Mouse (Mus musculus) stomach, postnatal 0 days (tissue): ENCODE results near the gene Gm45140. TPM values are rescaled to one million over a fixed set of nuclear protein-coding genes. Genes with fewer than 3 reads are reported as not detected.

Source experiments
- ATAC-seq: fragments of 200-750 bp; cut with Nextera tagmentation; 2 replicates; pipeline ENCODE4 v1.8.0; 2017; ENCODE audit not compliant: low FRiP score, low TSS enrichment
- DNase-seq: peaks from one replicate; pipeline ENCODE4 v3.0.0-alpha.2; 2016; ENCODE audit warnings: low spot score
- H3K27ac ChIP-seq: fragments of 300-500 bp; sonication (generic); replicated peaks from 2 replicates; pipeline ENCODE4 v1.5.1; 2014; ENCODE audit warnings: mild to moderate bottlenecking, control low read depth
- H3K27me3 ChIP-seq: fragments of 300-500 bp; sonication (generic); 2 replicates; pipeline ENCODE4 v1.6.1; 2014; ENCODE audit warnings: low read length; ENCODE audit not compliant: control insufficient read depth, insufficient read depth
- H3K36me3 ChIP-seq: fragments of 300-500 bp; sonication (generic); 2 replicates; pipeline ENCODE4 v1.6.1; 2014; ENCODE audit warnings: low read length, mixed read lengths; ENCODE audit not compliant: control insufficient read depth, insufficient read depth
- H3K4me1 ChIP-seq: fragments of 300-500 bp; sonication (generic); replicated peaks from 2 replicates; pipeline ENCODE4 v1.6.1; 2014; ENCODE audit warnings: antibody characterized with exemption; ENCODE audit not compliant: control insufficient read depth, insufficient read depth
- H3K4me2 ChIP-seq: fragments of 300-500 bp; sonication (generic); replicated peaks from 2 replicates; pipeline ENCODE4 v1.6.1; 2014; ENCODE audit warnings: low read depth, mild to moderate bottlenecking, control low read depth, moderate library complexity
- H3K4me3 ChIP-seq: fragments of 300-500 bp; sonication (generic); 2 replicates; pipeline ENCODE4 v1.5.1; 2014; ENCODE audit warnings: low read depth, low read length, control low read depth
- H3K9ac ChIP-seq: fragments of 300-500 bp; sonication (generic); 2 replicates; pipeline ENCODE4 v1.6.1; 2014; ENCODE audit warnings: mild to moderate bottlenecking, low read length, control low read depth, mixed read lengths
- H3K9me3 ChIP-seq: fragments of 300-500 bp; sonication (generic); 2 replicates; pipeline ENCODE4 v1.6.1; 2016; ENCODE audit warnings: low read length; ENCODE audit not compliant: control insufficient read depth
- CTCF ChIP-seq: IDR thresholded peaks from 2 replicates; pipeline ENCODE4 v1.5.1; 2016; ENCODE audit warnings: antibody characterized with exemption, low read depth, mild to moderate bottlenecking, moderate library complexity
- EP300 ChIP-seq: optimal IDR thresholded peaks from 2 replicates; pipeline ENCODE3; 2016; ENCODE audit warnings: antibody characterized with exemption
- WGBS: fragments of 180-500 bp; shearing (Covaris S2); extraction: QIAGEN DNeasy Blood & Tissue Kit; methylation state at CpG from one replicate; pipeline ENCODE4 v1.1.7; 2014; 5-methylcytosine and 5-hydroxymethylcytosine counted together
- polyA plus RNA-seq: library from polyadenylated mRNA; unstranded; fragments of >200 nt; fragmentation: Nextera tagmentation; extraction: Ambion mirVana; gene quantifications from 2 replicates; pipeline ENCODE4 v1.2.1, GENCODE M21; 2015

Gene Gm45140
- polyA plus RNA-seq, 1 experiment from 2014 or later, result 1.9 TPM

- 68% methylated on average over 7 of the region's 7 CpGs for WGBS
- no peak overlapping the region; the same call in 1 of the 2 replicates for H3K27ac ChIP-seq
- H3K9me3 ChIP-seq, result no peaks in the 10 kb centered on the region
- no peak overlapping the region for H3K4me3 ChIP-seq
- H3K27me3 ChIP-seq, result no peaks in the 10 kb centered on the region
- H3K4me1 ChIP-seq, result no peaks in the 10 kb centered on the region
- DNase-seq (no peak), ATAC-seq (peak; percentile 75)
- no peak overlapping the region for H3K9ac ChIP-seq
- H3K36me3 ChIP-seq, result no peaks in the 10 kb centered on the region
- TF ChIP-seq CTCF, result no peak
- no peak for TF ChIP-seq EP300
- no peak overlapping the region for H3K4me2 ChIP-seq
Observed at GRCm38 (mm10) chr6:87875562-87875961, 40.0 kb upstream of the Gm45140 start.

- no peaks in the 10 kb centered on the region for H3K4me1 ChIP-seq
- no peak for TF ChIP-seq EP300
- TF ChIP-seq CTCF, result no peak
- H3K27ac ChIP-seq, result no peak overlapping the region
- DNase-seq (no peak), ATAC-seq (peak; percentile 41; the same call in 1 of the 2 replicates)
- no peaks in the 10 kb centered on the region for H3K36me3 ChIP-seq
- no peak overlapping the region for H3K4me3 ChIP-seq
- WGBS, result 62% methylated on average over 1 of the region's 1 CpGs
- no peak overlapping the region for H3K9ac ChIP-seq
- no peaks in the 10 kb centered on the region for H3K27me3 ChIP-seq
- no peaks in the 10 kb centered on the region for H3K9me3 ChIP-seq
- H3K4me2 ChIP-seq, result no peak overlapping the region
Observed at GRCm38 (mm10) chr6:87875083-87875482, 39.5 kb upstream of the Gm45140 start.

- no peak overlapping the region for H3K27ac ChIP-seq
- no peak overlapping the region for H3K4me2 ChIP-seq
- H3K36me3 ChIP-seq, result no peaks in the 10 kb centered on the region
- H3K4me1 ChIP-seq, result no peaks in the 10 kb centered on the region
- H3K4me3 ChIP-seq, result no peak overlapping the region
- WGBS, result 83% methylated on average over 2 of the region's 2 CpGs
- H3K9ac ChIP-seq, result no peak overlapping the region
- H3K27me3 ChIP-seq, result no peaks in the 10 kb centered on the region
- TF ChIP-seq CTCF (peak; percentile 25; the same call in 1 of the 2 replicates), EP300 (no peak)
- no peak for DNase-seq
- ATAC-seq, result no peak
- H3K9me3 ChIP-seq, result no peaks in the 10 kb centered on the region
Observed at GRCm38 (mm10) chr6:87873963-87874362, 38.4 kb upstream of the Gm45140 start.

- no peak overlapping the region for H3K9ac ChIP-seq
- H3K27ac ChIP-seq, result no peak overlapping the region
- no peak overlapping the region for H3K4me2 ChIP-seq
- TF ChIP-seq CTCF (no peak), EP300 (no peak)
- no peaks in the 10 kb centered on the region for H3K36me3 ChIP-seq
- H3K9me3 ChIP-seq, result no peaks in the 10 kb centered on the region
- 44% methylated on average over 1 of the region's 1 CpGs for WGBS
- no peak overlapping the region for H3K4me3 ChIP-seq
- DNase-seq, result no peak
- no peaks in the 10 kb centered on the region for H3K4me1 ChIP-seq
- H3K27me3 ChIP-seq, result no peaks in the 10 kb centered on the region
- no peak for ATAC-seq
Observed at GRCm38 (mm10) chr6:87873104-87873503, 37.5 kb upstream of the Gm45140 start.

- ATAC-seq (no peak), DNase-seq (no peak)
- no peaks in the 10 kb centered on the region for H3K27me3 ChIP-seq
- H3K4me2 ChIP-seq, result no peak overlapping the region
- no peak overlapping the region for H3K27ac ChIP-seq
- no peaks in the 10 kb centered on the region for H3K4me1 ChIP-seq
- WGBS, result 69% methylated on average over 7 of the region's 7 CpGs
- no peak for TF ChIP-seq CTCF
- TF ChIP-seq EP300, result no peak
- no peaks in the 10 kb centered on the region for H3K36me3 ChIP-seq
- no peaks in the 10 kb centered on the region for H3K9me3 ChIP-seq
- no peak overlapping the region for H3K4me3 ChIP-seq
- H3K9ac ChIP-seq, result no peak overlapping the region
Observed at GRCm38 (mm10) chr6:87871240-87871639, 35.6 kb upstream of the Gm45140 start.

GRCm38 (mm10) chr6:87870440-87870839 is 34.8 kb upstream of the Gm45140 start:
- WGBS, result 32% methylated on average over 1 of the region's 1 CpGs
- ATAC-seq (no peak), DNase-seq (no peak)
- Histone ChIP-seq H3K27ac (no peak overlapping the region), H3K27me3 (no peaks in the 10 kb centered on the region), H3K9ac (no peak overlapping the region), H3K4me1 (no peaks in the 10 kb centered on the region), H3K36me3 (no peaks in the 10 kb centered on the region), H3K4me3 (no peak overlapping the region), H3K4me2 (no peak overlapping the region), H3K9me3 (no peaks in the 10 kb centered on the region)
- no peak for TF ChIP-seq EP300
- TF ChIP-seq CTCF, result no peak
